Mouse (Mus musculus): ENCODE data around the gene Higd1a. TPM values are rescaled to one million over a fixed set of nuclear protein-coding genes. Genes with fewer than 3 reads are reported as not detected.

The Higd1a gene
- polyA plus RNA-seq, 1 experiment from 2014 or later: 133 TPM

DNA sequence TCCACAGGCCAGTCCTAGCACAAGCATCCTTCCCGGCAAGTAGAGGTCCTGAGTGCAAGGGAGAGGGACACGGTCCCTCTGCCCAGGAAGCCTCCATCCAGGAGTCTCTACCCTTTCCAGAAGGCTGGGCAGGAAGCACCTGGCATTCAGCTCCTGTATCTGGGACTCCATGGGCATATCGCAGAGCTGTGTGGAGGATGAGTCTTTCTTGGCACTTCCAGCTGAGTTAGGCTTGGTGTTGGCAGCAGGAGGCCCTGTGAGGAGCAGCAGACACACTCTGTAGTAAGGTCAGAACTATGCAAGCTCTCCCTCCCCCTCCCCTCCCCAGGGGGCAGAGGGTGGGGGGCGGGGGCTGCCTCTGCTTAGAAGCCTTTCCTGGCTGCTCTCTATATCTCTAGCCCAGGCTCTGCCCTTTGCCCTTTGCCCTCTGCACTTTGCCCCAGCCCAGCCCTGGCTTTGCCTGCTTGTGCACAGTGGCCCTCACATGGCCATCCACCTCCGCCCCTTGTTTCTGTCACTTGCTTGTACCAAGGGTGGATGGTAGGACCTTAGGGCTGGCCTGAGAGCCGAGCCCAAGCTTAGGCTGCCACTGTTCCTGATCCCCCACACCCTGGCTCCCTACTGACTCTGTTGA, 59.2 kb downstream of the Higd1a start:
- Histone ChIP-seq H3K9ac (ENCODE audit: low read depth, low read length) (no peak overlapping the region), H3K36me3 (ENCODE audit: control insufficient read depth, insufficient read depth, low read length) (no peaks in the 10 kb centered on the region), H3K27ac (ENCODE audit: low read depth, low read length) (no peak overlapping the region), H3K27me3 (ENCODE audit: control insufficient read depth, insufficient read depth, low read length) (no peaks in the 10 kb centered on the region), H3K4me2 (replicated peaks; ENCODE audit: low read depth, low read length) (no peak overlapping the region), H3K4me3 (ENCODE audit: low read length) (no peak overlapping the region), H3K9me3 (ENCODE audit: control insufficient read depth, low read length) (no peaks in the 10 kb centered on the region), H3K4me1 (ENCODE audit: control insufficient read depth, insufficient read depth, low read length) (no peaks in the 10 kb centered on the region)
- ATAC-seq (ENCODE audit: low FRiP score, low TSS enrichment): no peak
- WGBS: 55% methylated on average over 5 of the region's 6 CpGs

Other genes with a start within 250 kb of the Higd1a start
- 0.53 TPM in 1 of 2 replicates, not detected in the other for gene Lyzl4, start 216.3 kb downstream of the Higd1a start, polyA plus RNA-seq (2014; fragmentation: Nextera tagmentation; extraction: Ambion mirVana)
- 0.47 TPM in 1 of 2 replicates, not detected in the other for gene Vipr1, start 215.6 kb downstream of the Higd1a start, polyA plus RNA-seq (2014; fragmentation: Nextera tagmentation; extraction: Ambion mirVana)
- 5.8 and 12.0 TPM in 2 replicates for gene Sec22c, start 152.9 kb downstream of the Higd1a start, polyA plus RNA-seq (2014; fragmentation: Nextera tagmentation; extraction: Ambion mirVana)
- 111 and 152 TPM in 2 replicates for gene Ss18l2, start 148.0 kb downstream of the Higd1a start, polyA plus RNA-seq (2014; fragmentation: Nextera tagmentation; extraction: Ambion mirVana)
- 59.6 and 83.7 TPM in 2 replicates for gene Nktr, start 139.2 kb downstream of the Higd1a start, polyA plus RNA-seq (2014; fragmentation: Nextera tagmentation; extraction: Ambion mirVana)
- 8.0 and 9.8 TPM in 2 replicates for gene Zfp651, start 99.0 kb downstream of the Higd1a start, polyA plus RNA-seq (2014; fragmentation: Nextera tagmentation; extraction: Ambion mirVana)
- gene Klhl40, start 80.8 kb downstream of the Higd1a start, polyA plus RNA-seq (2014; fragmentation: Nextera tagmentation; extraction: Ambion mirVana): 0.08 TPM in 1 of 2 replicates, not detected in the other
- not detected in 2 replicates for gene Hhatl, start 65.9 kb downstream of the Higd1a start, polyA plus RNA-seq (2014; fragmentation: Nextera tagmentation; extraction: Ambion mirVana)
- 0.16 and 0.69 TPM in 2 replicates for gene Ccdc13, start 18.9 kb downstream of the Higd1a start, polyA plus RNA-seq (2014; fragmentation: Nextera tagmentation; extraction: Ambion mirVana)
- gene Ackr2, start 40.0 kb upstream of the Higd1a start, polyA plus RNA-seq (2014; fragmentation: Nextera tagmentation; extraction: Ambion mirVana): 0.42 and 0.96 TPM in 2 replicates
- not detected in 2 replicates for gene Cyp8b1, start 57.9 kb upstream of the Higd1a start, polyA plus RNA-seq (2014; fragmentation: Nextera tagmentation; extraction: Ambion mirVana)
- 0.73 and 1.0 TPM in 2 replicates for gene Fam198a, start 92.6 kb upstream of the Higd1a start, polyA plus RNA-seq (2014; fragmentation: Nextera tagmentation; extraction: Ambion mirVana)
- gene Pomgnt2, start 138.7 kb upstream of the Higd1a start, polyA plus RNA-seq (2014; fragmentation: Nextera tagmentation; extraction: Ambion mirVana): 8.6 and 11.6 TPM in 2 replicates

Measured in kidney, embryonic 14.5 days (tissue).